Mouse (Mus musculus) frontal cortex, adult (tissue): ENCODE measurements at regions not wholly inside any gene's neighbourhood (a gene's known extent, or its start where the extent isn't known, plus 50 kb on each side); places are given as distances from the start of the nearest gene placed in this dataset.

Source experiments
- ATAC-seq: cut with Nextera tagmentation; 2 replicates; pipeline ENCODE4 v1.9.2; 2017; ENCODE audit warnings: mild to moderate bottlenecking, moderate library complexity, mixed read lengths; ENCODE audit not compliant: low TSS enrichment

- ATAC-seq: no peak
These were observed 212.0 kb downstream of the Kcnrg start for GRCm38 (mm10) chr14:61819251-61819650.

GRCm38 (mm10) chr14:61834291-61834936 is 227.2 kb downstream of the Kcnrg start:
- no peak for ATAC-seq

GRCm38 (mm10) chr14:61835729-61836128 is 228.5 kb downstream of the Kcnrg start:
- ATAC-seq: no peak

- no peak for ATAC-seq
These were observed 229.0 kb downstream of the Kcnrg start for GRCm38 (mm10) chr14:61836231-61836630.

- no peak for ATAC-seq
These were observed 229.7 kb downstream of the Kcnrg start for GRCm38 (mm10) chr14:61836965-61837364.

- ATAC-seq: no peak
These were observed 230.6 kb downstream of the Kcnrg start for GRCm38 (mm10) chr14:61837851-61838250.

- ATAC-seq: no peak
These were observed 235.2 kb downstream of the Kcnrg start for GRCm38 (mm10) chr14:61842476-61842875.

- no peak for ATAC-seq
These were observed 239.2 kb downstream of the Kcnrg start for GRCm38 (mm10) chr14:61846441-61846840.

- ATAC-seq: no peak
These were observed 243.0 kb downstream of the Kcnrg start for GRCm38 (mm10) chr14:61850244-61850643.

GRCm38 (mm10) chr14:61857616-61858015 is 250.4 kb downstream of the Kcnrg start:
- ATAC-seq: no peak

GRCm38 (mm10) chr14:61860688-61861087 is 253.4 kb downstream of the Kcnrg start:
- no peak for ATAC-seq

GRCm38 (mm10) chr14:61861357-61861958 is 254.2 kb downstream of the Kcnrg start:
- ATAC-seq: no peak

GRCm38 (mm10) chr14:61862931-61863330 is 255.7 kb downstream of the Kcnrg start:
- ATAC-seq: no peak

GRCm38 (mm10) chr14:61863475-61863874 is 256.2 kb downstream of the Kcnrg start:
- ATAC-seq: no peak

GRCm38 (mm10) chr14:61866532-61867268 is 259.4 kb downstream of the Kcnrg start:
- ATAC-seq: no peak

- no peak for ATAC-seq
These were observed 266.9 kb downstream of the Kcnrg start for GRCm38 (mm10) chr14:61874206-61874605.

- ATAC-seq: no peak
These were observed 272.2 kb downstream of the Kcnrg start for GRCm38 (mm10) chr14:61879416-61879815.

GRCm38 (mm10) chr14:61880514-61881259 is 273.4 kb downstream of the Kcnrg start:
- no peak for ATAC-seq

GRCm38 (mm10) chr14:61885241-61886015 is 278.2 kb downstream of the Kcnrg start:
- peak; percentile 52 for ATAC-seq

GRCm38 (mm10) chr14:61889626-61890025 is 282.4 kb downstream of the Kcnrg start:
- no peak for ATAC-seq

- ATAC-seq: no peak
These were observed 286.5 kb downstream of the Kcnrg start for GRCm38 (mm10) chr14:61893786-61894185.
